Mouse (Mus musculus) megakaryocyte, embryonic 14.5 days (primary cell): Measurements from ENCODE around the gene Cacng1.

Experiments used
- FLI1 ChIP-seq: IDR thresholded peaks from 2 replicates; pipeline ENCODE4 v1.6.1; 2012; ENCODE audit warnings: low read length, inconsistent platforms, mixed read lengths
- GATA1 ChIP-seq: IDR thresholded peaks from 3 replicates; pipeline ENCODE4 v1.6.1; 2012; ENCODE audit warnings: mixed read lengths, low read length, inconsistent platforms, borderline replicate concordance

DNA sequence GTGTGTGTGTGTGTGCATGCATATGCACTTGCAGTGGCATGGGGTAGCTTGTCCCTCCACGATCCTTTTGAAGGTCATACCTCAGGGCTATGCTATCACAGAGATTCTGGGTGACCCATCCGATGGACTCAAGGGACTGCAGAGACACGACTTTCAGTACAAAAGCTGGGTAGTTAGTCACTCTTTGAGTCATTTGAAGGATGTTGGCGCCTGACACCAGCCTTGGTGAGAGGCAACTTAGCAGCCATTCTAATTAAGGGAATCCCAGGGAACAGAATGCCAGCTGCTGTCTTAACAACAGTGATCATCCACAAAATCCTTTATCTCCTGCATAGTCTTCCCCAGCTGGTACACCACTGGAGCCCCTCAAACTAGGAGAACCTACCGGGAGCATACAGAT, 32.8 kb upstream of the Cacng1 start:
- no peak for TF ChIP-seq GATA1
- TF ChIP-seq FLI1: no peak
